Mouse (Mus musculus): ENCODE results near the gene Myh6.

The Myh6 gene

DNA sequence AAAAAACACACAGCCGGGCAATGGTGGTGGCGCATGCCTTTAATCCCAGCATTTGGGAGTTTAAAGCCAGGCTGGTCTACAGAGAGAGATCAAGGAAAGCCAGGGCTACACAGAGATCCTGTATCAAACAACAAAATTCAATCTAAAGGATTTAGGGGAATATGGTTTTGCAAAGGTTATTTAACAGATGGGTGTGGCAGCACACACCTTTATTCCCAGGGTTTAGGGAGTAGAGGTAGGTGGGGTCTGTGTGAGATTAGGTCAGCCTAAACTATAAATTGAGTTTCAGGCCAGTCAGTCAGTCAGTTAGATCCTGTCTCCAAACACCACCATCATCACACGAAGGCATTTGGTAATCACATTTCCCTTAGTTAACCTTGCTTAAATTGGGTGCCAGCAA, 74.5 kb downstream of the Myh6 start, which contains the start of gene Pabpn1:
Gene Pabpn1, plus strand, starts transcription at position 301 of the 400 bp plus-strand sequence.
- DNase-seq (ENCODE audit: low read depth, low spot score) = no peak
